Mouse (Mus musculus) liver, postnatal 0 days (tissue): ENCODE data around the gene Slc36a1.

Experiments
- CTCF ChIP-seq: sonication (generic); IDR thresholded peaks from 2 replicates; pipeline ENCODE4 v1.5.1; 2016; ENCODE audit warnings: antibody characterized with exemption, low read depth
- EP300 ChIP-seq: IDR thresholded peaks from 2 replicates; pipeline ENCODE4 v1.6.1; 2016; ENCODE audit warnings: antibody characterized with exemption, low read depth, mild to moderate bottlenecking

GRCm38 (mm10) chr11:55253391-55253790 is 49.2 kb downstream of the Slc36a1 start:
- TF ChIP-seq CTCF = no peak
- no peak for TF ChIP-seq EP300
